Mouse (Mus musculus): ENCODE data around the gene Txn2.

Gene Txn2

GRCm38 (mm10) chr15:77928673-77929331 lies at the start of gene Txn2:
Gene Txn2 (minus strand): TSS chr15:77929006.
- DNase-seq (ENCODE audit: low spot score in 2 of 2) = peak; percentile 95 to 98

GRCm38 (mm10) chr15:77977663-77978062 lies 48.9 kb upstream of the Txn2 start:
- no peak for DNase-seq (ENCODE audit: low spot score in 2 of 2)

GRCm38 (mm10) chr15:77974165-77974841 lies 45.5 kb upstream of the Txn2 start:
- DNase-seq (ENCODE audit: low spot score in 2 of 2) = no peak

GRCm38 (mm10) chr15:77970470-77971292 lies 41.9 kb upstream of the Txn2 start, which contains the start of gene Eif3d:
Gene Eif3d (minus strand): TSS chr15:77970813.
- DNase-seq (ENCODE audit: low spot score in 2 of 2) = peak; percentile 96 to 98

GRCm38 (mm10) chr15:77969940-77970469 lies 41.2 kb upstream of the Txn2 start:
- no peak for DNase-seq (ENCODE audit: low spot score in 2 of 2)

GRCm38 (mm10) chr15:77965117-77965528 lies 36.3 kb upstream of the Txn2 start:
- DNase-seq (ENCODE audit: low spot score in 2 of 2) = no peak

GRCm38 (mm10) chr15:77962447-77962846 lies 33.6 kb upstream of the Txn2 start:
- DNase-seq (ENCODE audit: low spot score in 2 of 2) = no peak

- no peak for DNase-seq (ENCODE audit: low spot score in 2 of 2)
Observed at GRCm38 (mm10) chr15:77960693-77961092, 31.9 kb upstream of the Txn2 start.

GRCm38 (mm10) chr15:77958071-77958470 lies 29.3 kb upstream of the Txn2 start:
- no peak for DNase-seq (ENCODE audit: low spot score in 2 of 2)

GRCm38 (mm10) chr15:77957625-77958024 lies 28.8 kb upstream of the Txn2 start:
- no peak for DNase-seq (ENCODE audit: low spot score in 2 of 2)

GRCm38 (mm10) chr15:77956404-77956901 lies 27.6 kb upstream of the Txn2 start, which contains the start of gene Foxred2:
Gene Foxred2 (minus strand): TSS chr15:77956722.
- peak; percentile 79 to 80 for DNase-seq (ENCODE audit: low spot score in 2 of 2)

GRCm38 (mm10) chr15:77955440-77956403 lies 26.9 kb upstream of the Txn2 start:
- no peak for DNase-seq (ENCODE audit: low spot score in 2 of 2)

GRCm38 (mm10) chr15:77954362-77954761 lies 25.6 kb upstream of the Txn2 start:
- DNase-seq (ENCODE audit: low spot score in 2 of 2) = no peak

GRCm38 (mm10) chr15:77952921-77953320 lies 24.1 kb upstream of the Txn2 start:
- no peak for DNase-seq (ENCODE audit: low spot score in 2 of 2)

GRCm38 (mm10) chr15:77949061-77949460 lies 20.3 kb upstream of the Txn2 start:
- DNase-seq (ENCODE audit: low spot score in 2 of 2) = no peak

- DNase-seq (ENCODE audit: low spot score in 2 of 2) = no peak
Observed at GRCm38 (mm10) chr15:77945711-77946110, 16.9 kb upstream of the Txn2 start.

- no peak for DNase-seq (ENCODE audit: low spot score in 2 of 2)
Observed at GRCm38 (mm10) chr15:77941563-77941962, 12.8 kb upstream of the Txn2 start.

GRCm38 (mm10) chr15:77938516-77938915 lies 9.7 kb upstream of the Txn2 start:
- no peak for DNase-seq (ENCODE audit: low spot score in 2 of 2)

- peak; percentile 42 to 43 for DNase-seq (ENCODE audit: low spot score in 2 of 2)
Observed at GRCm38 (mm10) chr15:77935673-77936375, 7.0 kb upstream of the Txn2 start.

GRCm38 (mm10) chr15:77934968-77935367 lies 6.2 kb upstream of the Txn2 start:
- DNase-seq (ENCODE audit: low spot score in 2 of 2) = no peak
